Mouse (Mus musculus) CD4-positive, CD25-positive, alpha-beta regulatory T cell, adult 4 months (primary cell): ENCODE measurements at regions not wholly inside any gene's neighbourhood (a gene's known extent, or its start where the extent isn't known, plus 50 kb on each side); places are given as distances from the start of the nearest gene placed in this dataset.

Experiments
- ATAC-seq: one replicate; pipeline ENCODE4 v1.8.0; 2017

DNA sequence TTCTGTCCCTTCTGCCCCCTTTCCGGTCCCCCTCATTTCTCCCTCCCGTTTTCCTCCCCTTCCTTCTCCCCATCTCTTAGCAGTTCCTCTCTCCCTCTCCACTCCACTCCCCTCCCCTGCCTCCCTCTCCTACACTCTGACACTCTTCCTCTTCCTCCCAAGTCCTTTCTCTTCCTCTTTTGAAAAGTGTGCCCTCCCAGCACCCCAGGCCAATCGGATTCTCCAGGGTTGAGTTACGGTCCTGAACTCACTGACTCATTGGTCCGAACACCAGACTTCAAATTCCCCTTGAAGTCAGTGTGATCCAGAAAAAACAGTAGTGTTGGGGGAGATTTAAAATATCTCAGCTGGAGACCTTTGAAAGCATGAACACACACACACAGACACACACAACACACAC is 109.1 kb downstream of the 2410131K14Rik start:
- no peak for ATAC-seq

DNA sequence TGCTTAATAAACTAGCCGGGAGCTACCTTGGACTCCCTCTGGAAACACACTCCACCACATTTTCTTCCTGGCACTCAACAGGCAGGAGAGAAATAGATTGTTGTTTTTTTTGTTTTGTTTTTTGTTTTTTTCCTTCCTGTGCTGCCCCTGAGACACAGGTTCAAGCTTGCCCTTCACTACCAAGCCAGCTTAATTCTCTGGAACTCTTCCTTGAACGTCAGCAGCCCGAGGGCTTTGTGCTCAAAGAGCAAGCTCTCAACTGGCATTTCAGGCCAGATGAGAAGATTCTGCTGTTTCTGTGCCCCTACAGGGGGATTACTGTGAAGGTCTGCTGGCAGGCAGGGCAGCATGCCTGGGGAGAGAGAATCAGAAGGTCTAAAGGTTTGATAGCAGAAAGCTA is 109.8 kb downstream of the 2410131K14Rik start:
- ATAC-seq = no peak

DNA sequence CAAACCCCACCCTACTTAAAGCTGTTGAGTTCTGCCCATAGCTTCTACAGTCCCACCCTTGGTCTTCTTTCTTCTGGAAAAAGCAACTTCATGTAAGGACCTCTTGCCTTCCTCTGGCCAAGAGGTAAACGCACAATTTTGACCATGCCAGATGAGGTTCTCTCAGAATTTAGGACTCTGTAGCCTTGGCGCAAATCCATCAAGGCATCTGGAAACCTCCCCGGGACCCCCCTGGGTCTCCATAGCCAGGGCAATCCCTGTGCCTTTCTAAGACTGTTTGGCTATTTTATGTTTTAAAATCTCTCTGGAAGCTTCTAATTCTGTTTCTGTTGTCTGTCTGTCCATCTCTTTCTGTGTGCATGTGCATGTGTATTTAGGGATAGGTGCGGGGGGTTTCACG is 110.3 kb downstream of the 2410131K14Rik start:
- no peak for ATAC-seq

GRCm38 (mm10) chr5:118355691-118356337 is 110.8 kb downstream of the 2410131K14Rik start:
- ATAC-seq = no peak

DNA sequence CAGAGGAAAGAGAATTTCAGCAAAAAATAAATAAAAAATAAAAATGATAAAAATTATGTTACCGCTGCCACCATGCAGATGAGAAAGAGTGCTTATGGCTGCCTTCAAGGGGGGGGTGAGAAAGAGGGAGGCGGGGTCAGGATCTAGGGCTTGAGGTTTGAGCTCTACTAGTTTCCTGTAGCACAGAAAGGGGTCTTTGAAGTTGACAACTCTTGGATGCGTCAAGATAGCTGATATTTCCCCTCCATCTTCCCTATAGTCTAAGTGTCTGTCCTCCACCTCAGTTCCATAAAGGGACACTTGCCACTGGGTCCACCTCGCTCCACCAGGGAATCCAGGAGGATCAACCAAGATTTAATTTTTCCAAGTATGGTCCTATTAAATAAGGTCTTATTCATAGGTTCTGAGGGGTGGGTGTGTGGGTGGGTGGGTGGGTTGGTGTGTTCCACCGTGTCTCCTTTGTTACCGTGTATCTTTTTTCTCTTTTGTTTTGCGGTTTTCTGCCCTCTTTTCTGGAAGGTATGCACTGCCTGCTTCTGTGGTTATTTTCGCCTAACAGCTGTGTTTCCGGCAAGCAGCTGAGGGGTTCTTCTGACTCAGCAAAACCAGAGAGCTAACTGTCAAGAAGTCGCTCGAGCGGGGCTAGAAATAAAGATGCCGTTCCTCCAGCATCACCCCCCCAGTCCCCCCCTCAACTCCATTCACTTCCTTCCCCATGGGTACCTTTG is 114.8 kb downstream of the 2410131K14Rik start:
- peak; percentile 62 for ATAC-seq

- no peak for ATAC-seq
Observed at GRCm38 (mm10) chr5:118360374-118361064, 115.5 kb downstream of the 2410131K14Rik start.

DNA sequence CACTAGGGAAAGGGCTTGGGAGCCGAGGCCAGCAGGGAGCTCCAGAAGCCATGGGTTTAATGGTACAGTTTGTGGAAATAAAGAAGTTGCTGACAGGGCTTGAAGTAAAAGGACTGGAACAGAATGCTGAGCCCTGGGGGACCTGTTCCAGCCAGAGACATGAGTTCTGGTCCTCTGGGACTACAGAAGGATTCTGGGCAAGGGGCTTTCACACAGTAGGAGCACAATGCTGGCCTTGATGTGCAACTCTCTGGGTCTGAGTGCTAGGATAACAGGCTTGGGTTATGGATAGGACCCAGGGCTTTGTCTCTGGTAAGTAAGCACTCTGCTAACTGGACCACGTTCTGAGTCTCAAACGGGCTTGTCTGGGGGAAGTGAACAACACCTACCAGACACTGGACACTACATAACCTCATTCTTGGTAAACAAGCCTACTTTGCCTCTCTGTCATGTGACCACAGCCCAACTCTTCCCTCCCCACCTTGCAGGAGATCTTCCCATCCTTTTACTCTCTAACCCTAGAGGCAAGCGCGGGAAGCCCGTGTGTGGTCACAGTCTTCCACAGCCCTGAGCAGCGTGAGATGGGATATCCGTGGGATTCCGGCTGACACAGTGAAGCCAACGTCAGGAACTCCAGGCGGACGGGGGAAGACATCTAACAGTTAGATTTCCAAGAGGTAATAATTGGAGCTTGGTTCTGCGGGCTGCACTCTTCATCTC is 116.3 kb downstream of the 2410131K14Rik start:
- peak; percentile 5 for ATAC-seq

DNA sequence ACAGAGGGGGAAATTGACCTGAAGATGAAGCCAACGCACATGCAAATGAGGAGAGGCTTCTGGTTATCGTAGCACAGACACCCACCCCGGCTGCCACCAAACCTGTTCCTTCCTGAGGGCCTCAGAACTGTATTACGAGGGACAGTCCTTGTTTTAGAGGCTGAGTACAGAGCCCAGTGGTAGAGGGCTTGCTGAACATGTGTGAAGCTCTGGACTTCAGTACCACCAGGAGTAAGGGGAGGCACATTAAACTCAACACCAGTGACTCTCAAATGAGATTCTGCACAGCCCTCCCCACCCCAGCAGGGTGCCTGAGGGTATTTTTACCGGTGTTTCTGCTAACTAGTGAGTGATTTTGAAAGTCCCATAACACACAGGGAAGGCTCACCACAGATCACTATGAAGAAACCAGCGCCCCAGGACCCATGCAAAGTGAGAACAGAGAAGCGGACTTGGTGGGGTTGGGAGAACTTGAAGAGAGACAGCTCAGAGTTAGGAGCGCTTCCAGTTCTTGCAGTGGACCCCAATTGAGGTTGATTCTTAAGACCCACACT is 116.9 kb downstream of the 2410131K14Rik start:
- ATAC-seq = peak; percentile 56

DNA sequence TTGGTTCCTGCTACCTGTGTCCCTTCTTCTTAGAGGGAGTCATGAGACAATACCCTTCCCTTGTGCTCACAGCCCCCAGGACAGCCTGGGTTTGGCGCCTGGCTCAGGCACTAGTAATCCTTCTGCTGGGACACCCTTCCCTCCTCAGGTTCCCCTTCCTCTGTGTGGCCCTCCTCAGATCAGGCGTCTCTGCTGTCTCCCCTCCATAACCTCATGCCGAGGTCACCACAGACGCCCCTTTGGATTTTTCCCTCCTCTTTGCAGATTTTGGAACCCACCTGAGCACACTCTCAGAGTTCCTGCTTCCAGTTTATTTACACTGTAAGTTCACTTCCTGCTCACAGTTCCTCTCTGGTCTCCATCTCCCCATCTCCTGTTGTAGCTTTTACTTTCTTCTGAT is 117.7 kb downstream of the 2410131K14Rik start:
- no peak for ATAC-seq

DNA sequence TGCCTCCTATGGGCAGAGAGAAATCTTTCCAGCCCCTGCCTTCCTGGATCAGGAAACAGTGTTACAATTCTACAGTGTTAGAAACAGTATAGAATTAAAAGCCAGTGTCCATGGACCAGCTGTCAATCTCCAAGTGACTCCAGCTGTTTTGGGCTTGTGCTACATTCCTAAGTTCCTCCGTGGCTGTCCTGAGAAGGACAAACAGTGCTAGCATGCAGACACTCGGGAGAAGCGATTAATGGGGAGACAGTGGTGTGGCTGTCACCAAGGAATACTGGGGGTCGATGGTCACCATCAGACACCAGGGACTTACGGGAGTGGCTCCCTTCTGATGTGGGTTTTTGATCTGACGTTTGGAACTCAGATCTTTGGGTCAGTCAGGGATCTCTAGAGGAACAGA is 118.1 kb downstream of the 2410131K14Rik start:
- no peak for ATAC-seq

- no peak for ATAC-seq
Observed at GRCm38 (mm10) chr5:118364646-118365045, 119.6 kb downstream of the 2410131K14Rik start.

DNA sequence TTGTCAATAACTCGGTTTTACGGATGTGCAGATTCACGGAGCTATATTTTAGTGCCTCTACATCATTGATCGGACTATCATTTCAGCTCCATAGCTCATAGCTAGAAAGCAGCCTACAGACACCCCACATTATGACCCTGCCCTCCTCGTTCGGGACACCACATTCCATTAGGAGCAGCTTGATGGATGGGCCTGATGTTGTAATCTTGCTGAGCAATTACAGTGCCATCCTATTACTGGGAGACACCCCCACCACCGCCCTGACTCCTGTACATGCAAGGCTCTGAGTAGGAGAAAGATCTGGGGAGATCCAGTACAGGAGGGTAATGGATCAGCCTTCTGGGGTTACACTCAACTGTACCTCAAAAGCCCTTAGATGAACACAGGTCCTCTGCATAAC is 120.2 kb downstream of the 2410131K14Rik start:
- no peak for ATAC-seq

DNA sequence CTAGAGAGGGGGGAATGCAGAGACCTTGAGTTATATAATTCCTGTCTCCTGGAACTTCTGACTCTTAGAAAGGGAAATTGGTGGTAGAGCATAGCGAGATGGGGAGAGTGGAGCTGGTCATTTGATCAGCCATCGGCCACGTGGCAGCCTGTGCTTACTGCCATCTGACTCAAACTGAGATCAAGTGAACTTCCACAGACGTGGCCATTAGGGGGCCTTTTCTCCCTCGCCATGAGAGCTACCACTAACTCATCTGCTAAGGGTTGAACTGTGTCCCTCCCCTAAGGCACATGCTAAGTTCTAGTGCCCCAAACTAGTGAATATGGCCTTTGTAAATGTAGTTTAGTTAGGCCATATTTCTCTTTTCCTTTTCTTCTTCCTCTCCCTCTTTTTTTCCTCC is 120.6 kb downstream of the 2410131K14Rik start:
- ATAC-seq = no peak

DNA sequence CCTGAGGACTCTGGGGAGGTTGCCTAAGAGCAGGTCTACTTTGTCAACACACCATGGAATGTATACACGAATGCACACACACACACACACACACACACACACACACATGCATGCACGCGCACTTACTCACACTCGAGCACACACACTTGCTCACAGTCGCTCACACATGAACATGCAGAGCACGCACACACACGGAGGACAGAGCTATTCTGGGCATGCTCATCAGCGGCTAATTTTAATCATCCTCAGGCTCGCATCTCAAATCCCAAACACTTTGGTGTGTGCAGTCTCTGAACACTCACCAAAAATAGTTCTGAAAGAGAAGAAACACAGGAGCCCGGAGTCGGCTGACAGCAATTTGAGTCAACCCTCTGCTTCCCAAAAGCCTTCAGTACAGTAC is 122.0 kb downstream of the 2410131K14Rik start:
- ATAC-seq = no peak

DNA sequence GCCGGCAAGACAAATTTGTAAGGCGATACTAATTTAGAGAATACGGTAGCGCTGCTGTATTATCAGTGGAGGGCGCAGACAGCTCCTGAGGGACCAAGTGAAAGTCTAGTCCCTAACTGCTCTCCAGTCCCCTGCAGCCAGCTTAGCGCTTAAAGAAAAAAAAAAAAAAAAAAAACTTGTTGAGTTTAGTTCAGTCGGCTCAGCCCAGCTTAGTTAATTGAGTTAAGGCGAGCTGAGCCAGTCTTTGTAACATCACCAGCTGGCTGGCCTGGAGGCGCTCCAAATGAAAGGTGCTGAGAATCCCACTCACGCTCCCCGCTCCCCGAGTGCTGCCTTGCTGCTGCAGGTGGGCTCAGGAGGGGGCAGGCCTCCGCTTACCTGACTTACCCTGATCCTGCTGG is 128.6 kb downstream of the 2410131K14Rik start:
- no peak for ATAC-seq

- ATAC-seq = no peak
Observed at GRCm38 (mm10) chr5:118374968-118375367, 129.9 kb downstream of the 2410131K14Rik start.

DNA sequence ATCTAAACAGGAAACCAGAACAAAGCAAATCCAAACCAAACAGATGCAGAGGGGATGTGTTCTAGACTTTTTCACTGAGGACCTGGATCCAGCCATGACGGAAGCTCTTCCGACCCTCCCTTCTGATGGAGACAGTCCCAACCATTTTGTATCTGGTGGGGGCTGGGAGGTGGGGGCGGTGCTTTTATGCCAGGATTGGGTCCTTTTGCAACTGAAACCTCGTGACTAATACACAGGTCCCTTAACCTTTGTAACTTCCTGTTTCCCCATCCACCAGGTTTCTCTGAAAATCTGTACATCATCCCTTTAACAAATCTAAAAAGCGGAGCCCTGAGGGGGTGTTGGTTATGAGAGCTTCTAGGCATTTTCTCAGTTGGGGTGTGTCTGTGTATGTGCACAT is 130.9 kb downstream of the 2410131K14Rik start:
- ATAC-seq = peak; percentile 60

DNA sequence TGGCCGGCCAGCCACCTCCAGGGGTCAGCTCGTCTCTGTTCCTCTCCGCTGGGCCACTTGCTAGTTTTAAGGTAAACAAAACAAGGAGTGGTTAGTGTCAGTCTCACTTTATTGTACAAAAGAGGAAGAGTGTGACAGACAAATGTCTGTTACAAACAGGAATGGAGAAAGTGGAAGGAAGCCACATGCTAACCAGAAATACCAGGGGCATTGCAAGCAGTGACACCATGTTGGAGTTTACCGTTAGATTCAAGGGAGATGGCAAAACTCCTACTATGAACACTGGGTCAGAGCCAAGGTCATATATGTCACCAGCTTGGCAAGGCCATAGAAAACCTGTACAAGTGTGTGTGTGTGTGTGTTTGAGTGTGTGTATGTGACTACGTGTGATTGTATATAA is 131.5 kb downstream of the 2410131K14Rik start:
- ATAC-seq = no peak

- ATAC-seq = no peak
Observed at GRCm38 (mm10) chr5:118377402-118377848, 132.4 kb downstream of the 2410131K14Rik start.

DNA sequence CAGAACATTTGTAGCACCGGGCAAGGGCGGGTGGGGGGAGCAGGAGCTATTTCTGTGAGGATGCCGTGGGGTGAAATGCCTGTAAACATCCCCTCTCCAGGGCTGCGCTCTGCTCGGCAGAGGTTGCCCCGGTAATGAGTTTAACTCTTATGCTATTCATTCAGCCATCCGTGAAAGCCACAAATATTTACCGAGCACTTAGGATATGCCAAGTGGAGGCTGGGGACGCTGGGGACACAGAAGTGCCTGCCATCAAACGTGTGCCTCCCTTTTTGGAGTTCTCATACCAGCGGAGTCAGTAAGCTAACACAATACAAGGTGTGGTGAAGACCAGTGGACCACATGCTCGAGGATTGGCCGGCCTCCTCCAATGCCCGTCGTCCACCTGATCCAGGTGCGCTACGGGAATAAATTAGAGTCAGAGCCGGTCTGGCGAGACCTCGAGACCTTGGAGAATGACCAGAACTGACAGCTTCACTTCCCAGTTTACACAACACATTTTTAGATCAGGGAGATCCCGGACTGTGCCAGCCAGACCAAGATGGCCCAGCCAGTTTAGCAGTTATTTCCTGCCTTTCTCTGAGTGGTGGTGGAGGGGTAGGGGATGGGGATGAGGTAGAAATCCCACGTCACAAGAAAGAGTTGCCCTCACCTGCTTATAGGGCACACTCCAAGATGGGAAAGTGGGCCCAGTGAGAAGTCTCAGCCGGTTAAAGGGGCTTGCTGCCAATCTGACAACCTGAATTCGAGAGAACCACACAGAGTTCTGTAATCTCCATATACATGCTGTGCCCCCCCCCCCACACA is 134.4 kb downstream of the 2410131K14Rik start:
- no peak for ATAC-seq

DNA sequence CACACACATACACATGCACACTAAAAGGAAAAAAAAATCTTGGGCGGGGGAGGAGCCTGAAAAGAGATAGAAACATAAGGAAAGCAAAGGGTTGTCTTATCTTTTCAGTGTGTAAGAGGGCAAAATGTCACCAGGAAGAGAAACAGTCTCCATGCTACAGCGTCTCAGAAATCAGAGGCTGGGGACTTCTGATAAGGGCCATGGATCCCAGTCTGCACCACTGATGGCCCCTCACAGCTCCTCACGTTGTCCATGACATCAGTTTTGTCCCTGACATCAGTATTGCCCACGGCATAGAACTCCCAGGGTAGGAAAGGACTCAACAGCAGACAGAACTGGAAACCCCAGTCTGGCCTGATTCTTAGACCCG is 135.0 kb downstream of the 2410131K14Rik start:
- no peak for ATAC-seq
